Mouse (Mus musculus) liver, postnatal 0 days (tissue): ENCODE measurements around the gene Fam204a.

Experiments
- CTCF ChIP-seq: sonication (generic); IDR thresholded peaks from 2 replicates; pipeline ENCODE4 v1.5.1; 2016; ENCODE audit warnings: antibody characterized with exemption, low read depth
- EP300 ChIP-seq: IDR thresholded peaks from 2 replicates; pipeline ENCODE4 v1.6.1; 2016; ENCODE audit warnings: antibody characterized with exemption, low read depth, mild to moderate bottlenecking

DNA sequence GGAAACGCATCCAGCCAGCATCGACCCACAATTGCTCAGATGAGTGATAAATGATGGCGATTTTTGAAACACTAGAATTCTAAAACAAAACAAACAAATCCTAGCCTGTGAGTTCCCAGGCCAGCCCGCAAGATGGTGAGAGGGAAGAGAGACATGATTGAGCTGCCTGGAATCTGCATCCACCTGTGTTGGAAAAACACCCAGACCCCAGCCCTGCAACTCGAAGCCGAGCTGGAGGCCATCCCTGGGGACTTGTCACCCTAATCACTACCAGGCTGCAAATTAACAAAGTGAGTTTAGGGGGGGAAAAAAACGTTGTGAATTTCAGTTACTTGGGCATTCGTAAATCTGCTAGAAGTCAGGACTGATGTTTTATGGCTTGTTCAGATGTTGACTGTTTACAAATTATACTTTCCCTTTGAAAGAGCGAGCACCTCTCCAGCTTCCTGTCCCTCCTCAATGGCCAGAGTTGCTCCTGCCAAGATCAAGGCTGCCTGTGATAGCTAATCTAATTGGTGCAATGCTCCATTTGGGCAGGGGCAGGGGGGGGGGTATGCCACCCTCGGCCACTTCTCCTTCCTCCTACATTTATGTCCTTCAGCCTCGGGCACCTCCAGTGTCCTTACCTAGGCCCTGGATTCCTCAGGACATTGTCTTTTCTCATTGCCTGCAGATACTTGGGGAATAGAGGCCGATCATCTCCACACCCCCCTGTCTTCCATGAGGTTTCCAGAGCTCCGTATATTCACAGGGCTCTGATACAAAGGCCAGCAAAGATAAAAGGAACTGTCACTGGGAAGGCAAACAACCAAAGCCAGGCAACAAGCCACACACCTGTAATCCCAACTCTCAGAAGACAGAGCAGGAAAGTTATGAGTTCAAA, 77.2 kb downstream of the Fam204a start:
- TF ChIP-seq CTCF = no peak
- TF ChIP-seq EP300 = no peak
